Mouse (Mus musculus) heart, postnatal 25 days (tissue): ENCODE results near the gene Utp4. TPM values are rescaled to one million over a fixed set of nuclear protein-coding genes. Genes with fewer than 3 reads are reported as not detected.

Experiments
- DNase-seq: peaks from one replicate; pipeline ENCODE4 v3.0.0; 2022; ENCODE audit warnings: low spot score
- intact Hi-C: fragments of 180-260 bp; cut with DNase I; formaldehyde crosslinking; loops from one replicate; pipeline ENCODE4 v1.15.1; 2025
- total RNA-seq, 2 experiments: library from RNA; stranded (reverse); gene quantifications; 2 replicates each; pipeline ENCODE4 v1.2.3; 2021

Utp4 gene
- total RNA-seq, 2 experiments from 2014 or later, result 17.7 to 19.1 TPM

- intact Hi-C loops, result no loop called here
- DNase-seq, result no peak
Measured at GRCm38 (mm10) chr8:106934226-106934977, 41.0 kb downstream of the Utp4 start.

- DNase-seq, result peak; percentile 82
Measured at GRCm38 (mm10) chr8:106935324-106935869, 42.0 kb downstream of the Utp4 start, which contains the start of gene Sntb2. Gene Sntb2 (plus strand): TSS chr8:106935750.

GRCm38 (mm10) chr8:106935899-106936477, 42.6 kb downstream of the Utp4 start:
- intact Hi-C loops, result loop anchor here (5.0 kb wide), 2 partner anchors 36 to 44 kb away; partner anchors contain the start of gene Utp4
- peak; percentile 42 for DNase-seq

More at GRCm38 (mm10) chr8:106935324-106935869, 42.0 kb downstream of the Utp4 start, which contains the start of gene Sntb2:
- intact Hi-C loops, result loop anchor here (5.0 kb wide), 2 partner anchors 37 to 43 kb away; partner anchors contain the start of gene Utp4

GRCm38 (mm10) chr8:106936478-106937051, 43.1 kb downstream of the Utp4 start:
- no peak for DNase-seq
- intact Hi-C loops, result loop anchor here (5.0 kb wide), 2 partner anchors 36 to 44 kb away; partner anchors contain the start of gene Utp4

- intact Hi-C loops, result loop anchor here (5.0 kb wide), 2 partner anchors 35 to 45 kb away; partner anchors contain the start of gene Utp4
- DNase-seq, result no peak
Measured at GRCm38 (mm10) chr8:106937081-106937800, 43.8 kb downstream of the Utp4 start.

GRCm38 (mm10) chr8:106941806-106942205, 48.4 kb downstream of the Utp4 start:
- no peak for DNase-seq
- intact Hi-C loops, result no loop called here

- no peak for DNase-seq
- intact Hi-C loops, result no loop called here
Measured at GRCm38 (mm10) chr8:106943874-106944418, 50.5 kb downstream of the Utp4 start.

GRCm38 (mm10) chr8:106944756-106945155, 51.3 kb downstream of the Utp4 start:
- intact Hi-C loops, result no loop called here
- DNase-seq, result peak; percentile 68

- DNase-seq, result no peak
- intact Hi-C loops, result no loop called here
Measured at GRCm38 (mm10) chr8:106948678-106949243, 55.3 kb downstream of the Utp4 start.

- intact Hi-C loops, result no loop called here
- no peak for DNase-seq
Measured at GRCm38 (mm10) chr8:106951707-106952106, 58.3 kb downstream of the Utp4 start.

- no peak for DNase-seq
- intact Hi-C loops, result no loop called here
Measured at GRCm38 (mm10) chr8:106953571-106953970, 60.1 kb downstream of the Utp4 start.

- intact Hi-C loops, result no loop called here
- no peak for DNase-seq
Measured at GRCm38 (mm10) chr8:106957086-106957485, 63.6 kb downstream of the Utp4 start.

GRCm38 (mm10) chr8:106958212-106958611, 64.8 kb downstream of the Utp4 start:
- DNase-seq, result no peak
- intact Hi-C loops, result no loop called here

GRCm38 (mm10) chr8:106959626-106960025, 66.2 kb downstream of the Utp4 start:
- DNase-seq, result no peak
- intact Hi-C loops, result no loop called here

- intact Hi-C loops, result no loop called here
- DNase-seq, result no peak
Measured at GRCm38 (mm10) chr8:106962322-106962721, 68.9 kb downstream of the Utp4 start.

- intact Hi-C loops, result no loop called here
- no peak for DNase-seq
Measured at GRCm38 (mm10) chr8:106963365-106963764, 69.9 kb downstream of the Utp4 start.

- DNase-seq, result no peak
Measured at GRCm38 (mm10) chr8:106964573-106964972, 71.1 kb downstream of the Utp4 start.

GRCm38 (mm10) chr8:106969964-106970363, 76.5 kb downstream of the Utp4 start:
- intact Hi-C loops, result loop anchor here (5.0 kb wide), 1 partner anchor 33 kb away; the partner anchor contains the start of gene Sntb2
- no peak for DNase-seq

More at GRCm38 (mm10) chr8:106964573-106964972, 71.1 kb downstream of the Utp4 start:
- intact Hi-C loops, result no loop called here

- peak; percentile 12 for DNase-seq
- intact Hi-C loops, result loop anchor here (5.0 kb wide), 1 partner anchor 35 kb away; the partner anchor contains the start of gene Sntb2
Measured at GRCm38 (mm10) chr8:106971916-106972315, 78.5 kb downstream of the Utp4 start.
